Mouse (Mus musculus) midbrain, embryonic 13.5 days (tissue): Measurements from ENCODE around the gene Gm973. TPM values are rescaled to one million over a fixed set of nuclear protein-coding genes. Genes with fewer than 3 reads are reported as not detected.

ENCODE experiments used
- ATAC-seq: fragments of 200-750 bp; cut with Nextera tagmentation; 2 replicates; pipeline ENCODE4 v1.8.0; 2017; ENCODE audit warnings: mild to moderate bottlenecking, moderate TSS enrichment, moderate library complexity
- H3K27ac ChIP-seq: fragments of 300-500 bp; sonication (generic); 2 replicates; pipeline ENCODE4 v1.5.1; 2015; ENCODE audit warnings: inconsistent platforms, mild to moderate bottlenecking, moderate library complexity
- H3K27me3 ChIP-seq: fragments of 300-500 bp; sonication (generic); 2 replicates; pipeline ENCODE4 v1.6.1; 2015; ENCODE audit warnings: mild to moderate bottlenecking, inconsistent platforms
- H3K36me3 ChIP-seq: fragments of 300-500 bp; sonication (generic); 2 replicates; pipeline ENCODE4 v1.6.1; 2015; ENCODE audit warnings: mild to moderate bottlenecking, inconsistent platforms
- H3K4me1 ChIP-seq: fragments of 300-500 bp; sonication (generic); replicated peaks from 2 replicates; pipeline ENCODE4 v1.6.1; 2015; ENCODE audit warnings: inconsistent platforms
- H3K4me2 ChIP-seq: fragments of 300-500 bp; sonication (generic); replicated peaks from 2 replicates; pipeline ENCODE4 v1.6.1; 2015; ENCODE audit warnings: moderate library complexity, mild to moderate bottlenecking, inconsistent platforms
- H3K4me3 ChIP-seq: fragments of 300-500 bp; sonication (generic); replicated peaks from 2 replicates; pipeline ENCODE4 v1.5.1; 2015; ENCODE audit warnings: mild to moderate bottlenecking, inconsistent platforms
- H3K9ac ChIP-seq: fragments of 300-500 bp; sonication (generic); replicated peaks from 2 replicates; pipeline ENCODE4 v1.6.1; 2015; ENCODE audit warnings: mild to moderate bottlenecking, inconsistent platforms
- H3K9me3 ChIP-seq: fragments of 300-500 bp; sonication (generic); 2 replicates; pipeline ENCODE4 v1.6.1; 2016; ENCODE audit warnings: mild to moderate bottlenecking, inconsistent platforms
- WGBS: fragments of 180-500 bp; shearing (Covaris S2); methylation state at CpG from one replicate; pipeline ENCODE4 v1.1.7; 2015; 5-methylcytosine and 5-hydroxymethylcytosine counted together
- polyA plus RNA-seq: library from polyadenylated mRNA; unstranded; fragments of >200 nt; fragmentation: Nextera tagmentation; extraction: Ambion mirVana; gene quantifications from 2 replicates; pipeline ENCODE4 v1.2.1, GENCODE M21; 2015

Gene Gm973
- polyA plus RNA-seq, 1 experiment from 2014 or later = 7.2 TPM

DNA sequence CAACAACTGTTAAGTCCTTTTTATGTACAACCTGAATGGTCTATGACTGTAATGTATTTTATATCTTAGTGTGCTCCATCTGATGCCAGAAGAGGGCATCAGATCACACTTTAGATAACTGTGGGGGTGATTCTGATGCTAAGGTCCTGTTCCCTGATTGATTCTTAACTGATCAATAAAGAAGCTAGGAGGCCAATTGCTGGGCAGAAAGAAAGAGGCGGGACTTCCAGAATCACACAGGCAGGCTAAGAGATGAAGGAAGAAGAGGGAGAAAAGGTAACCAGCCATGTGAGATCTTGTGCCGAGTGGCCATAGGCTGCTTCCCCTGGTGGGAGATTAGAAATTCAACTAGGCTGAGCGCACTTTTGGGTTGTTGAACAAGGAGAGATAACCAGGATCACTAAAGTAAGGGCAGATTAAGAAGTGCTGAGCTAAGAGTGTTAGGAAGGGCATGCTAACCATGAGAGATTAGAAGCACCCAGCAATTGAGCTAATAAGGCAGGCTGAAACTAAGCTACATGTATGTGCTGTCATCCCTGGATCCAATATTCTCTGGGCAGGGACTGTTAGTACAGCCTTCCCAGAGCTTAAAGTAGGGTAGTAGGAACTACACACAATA is 135.2 kb downstream of the Gm973 start:
- H3K4me1 ChIP-seq = no peaks in the 10 kb centered on the region

DNA sequence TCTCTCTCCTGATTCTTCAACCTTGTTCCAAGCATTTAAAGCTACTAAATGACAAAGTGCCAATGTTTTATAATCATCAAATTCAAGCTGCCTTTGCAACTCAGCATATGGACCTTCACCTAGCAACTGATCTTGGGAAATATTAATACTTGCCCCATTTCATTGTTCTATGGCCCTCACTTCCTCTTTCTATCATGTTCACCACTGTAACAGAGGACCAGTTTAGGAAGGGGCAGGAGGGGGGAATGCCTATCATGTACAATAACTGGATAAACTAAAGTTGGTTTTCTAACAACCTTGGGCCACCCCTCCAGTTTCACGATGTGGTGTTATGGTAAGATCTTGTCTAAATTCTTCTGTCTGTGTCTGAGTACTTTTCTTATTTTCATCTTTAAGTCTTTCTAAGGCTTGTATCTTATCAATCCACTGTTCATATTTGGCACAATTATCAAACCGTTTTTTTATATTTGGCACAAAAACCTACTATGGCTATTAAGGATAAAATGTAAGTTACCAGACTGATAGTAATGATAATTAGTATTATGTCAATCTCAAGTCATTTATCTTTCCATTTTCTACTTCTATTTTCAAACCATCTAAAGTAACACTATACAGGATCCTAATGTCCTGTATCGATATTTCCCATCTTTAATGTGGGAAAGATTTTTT is 137.3 kb downstream of the Gm973 start:
- Histone ChIP-seq H3K27me3 (no peaks in the 10 kb centered on the region), H3K36me3 (peaks cover 29% of the 10 kb centered on the region), H3K9ac (no peak overlapping the region), H3K9me3 (no peaks in the 10 kb centered on the region), H3K4me3 (no peak overlapping the region), H3K4me1 (no peaks in the 10 kb centered on the region), H3K27ac (no peak overlapping the region), H3K4me2 (no peak overlapping the region)
- no peak for ATAC-seq
- 100% methylated on average over 3 of the region's 3 CpGs for WGBS

More for the DNA sequence above, 135.2 kb downstream of the Gm973 start:
- 90% methylated on average over 3 of the region's 3 CpGs for WGBS
- no peak overlapping the region for H3K4me2 ChIP-seq
- H3K27me3 ChIP-seq = no peaks in the 10 kb centered on the region
- H3K36me3 ChIP-seq = peaks cover 42% of the 10 kb centered on the region
- H3K9ac ChIP-seq = no peak overlapping the region
- ATAC-seq = no peak
- H3K4me3 ChIP-seq = no peak overlapping the region
- H3K9me3 ChIP-seq = no peaks in the 10 kb centered on the region
- no peak overlapping the region for H3K27ac ChIP-seq

DNA sequence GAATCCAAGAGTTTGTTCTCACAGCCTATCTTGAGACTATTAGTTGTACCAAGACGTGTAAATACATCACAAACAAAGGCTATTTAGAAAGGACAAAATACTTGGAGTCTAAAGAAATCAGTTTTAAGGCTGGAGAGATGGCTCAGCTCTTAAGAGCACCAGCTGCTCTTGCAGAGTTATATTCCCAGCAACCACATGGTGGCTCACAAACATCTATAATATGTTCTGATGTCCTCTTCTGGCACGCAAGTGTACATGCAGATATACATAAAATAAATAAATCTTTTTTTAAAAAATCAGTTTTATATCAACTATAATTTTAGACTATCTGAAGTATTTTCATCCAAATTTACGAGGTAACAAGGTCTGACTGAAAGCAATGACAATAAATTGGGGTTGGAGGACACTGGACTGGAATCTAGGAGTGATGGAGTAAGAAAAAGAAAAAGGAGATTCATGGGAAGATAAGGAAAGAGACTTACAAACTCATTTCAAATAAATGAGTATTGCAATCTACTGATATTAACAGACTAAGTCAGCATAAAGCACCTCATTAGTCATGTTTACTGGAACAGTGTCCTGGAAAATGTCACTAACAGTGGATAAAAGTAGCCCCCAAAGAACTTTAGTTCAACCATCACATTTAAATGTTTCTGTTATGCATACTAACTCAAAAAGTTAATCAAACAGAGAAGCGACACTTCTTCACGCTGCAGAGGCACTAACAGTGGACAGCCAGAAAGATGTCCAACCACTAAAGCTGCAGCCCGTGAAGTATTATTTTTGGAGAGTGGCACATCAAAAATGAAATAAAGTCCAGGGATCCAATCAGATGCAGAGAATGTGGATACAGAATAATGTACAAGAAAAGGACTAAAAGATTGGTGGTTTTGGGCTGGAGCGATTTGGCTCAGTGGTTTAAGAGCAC is 140.4 kb downstream of the Gm973 start:
- Histone ChIP-seq H3K4me3 (no peak overlapping the region), H3K27me3 (no peaks in the 10 kb centered on the region), H3K9ac (no peak overlapping the region), H3K27ac (no peak overlapping the region), H3K4me1 (no peaks in the 10 kb centered on the region), H3K9me3 (no peaks in the 10 kb centered on the region), H3K4me2 (no peak overlapping the region), H3K36me3 (peaks cover 16% of the 10 kb centered on the region)
- WGBS = 93% methylated on average over 7 of the region's 7 CpGs
- no peak for ATAC-seq

DNA sequence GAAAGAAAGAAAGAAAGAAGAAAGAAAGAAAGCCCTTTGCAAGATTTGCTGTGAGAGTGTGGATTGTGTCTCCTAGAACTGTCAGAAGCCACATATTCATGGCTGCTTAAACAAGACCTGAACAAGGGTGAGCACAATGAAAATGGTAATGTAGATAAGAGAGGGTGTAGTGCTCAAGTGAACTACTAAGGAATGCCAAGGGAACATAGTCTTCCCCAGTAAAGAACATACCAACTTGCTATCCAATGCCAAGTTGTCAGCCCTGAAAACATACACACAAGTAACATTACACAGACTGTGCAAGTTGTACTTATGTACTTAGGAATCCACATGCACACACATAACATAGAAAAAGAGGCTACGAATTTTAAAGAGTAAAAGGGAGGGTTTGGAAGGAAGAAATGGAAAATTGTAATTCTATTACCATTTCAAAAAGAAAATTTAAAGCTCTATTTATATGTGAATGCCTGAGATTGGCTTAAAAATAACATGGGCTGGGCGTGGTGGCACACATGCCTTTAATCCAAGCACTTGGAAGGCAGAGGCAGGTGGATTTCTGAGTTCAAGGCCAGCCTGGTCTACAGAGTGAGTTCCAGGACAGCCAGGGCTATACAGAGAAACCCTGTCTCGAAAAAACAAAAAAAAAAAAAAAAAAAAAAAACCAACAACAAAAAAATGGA is 147.5 kb downstream of the Gm973 start:
- Histone ChIP-seq H3K9ac (no peak overlapping the region), H3K27ac (no peak overlapping the region), H3K9me3 (no peaks in the 10 kb centered on the region), H3K4me3 (no peak overlapping the region), H3K36me3 (no peaks in the 10 kb centered on the region), H3K27me3 (no peaks in the 10 kb centered on the region), H3K4me2 (no peak overlapping the region), H3K4me1 (peaks cover 8% of the 10 kb centered on the region)
- ATAC-seq = no peak
- 88% methylated on average over 3 of the region's 3 CpGs for WGBS

DNA sequence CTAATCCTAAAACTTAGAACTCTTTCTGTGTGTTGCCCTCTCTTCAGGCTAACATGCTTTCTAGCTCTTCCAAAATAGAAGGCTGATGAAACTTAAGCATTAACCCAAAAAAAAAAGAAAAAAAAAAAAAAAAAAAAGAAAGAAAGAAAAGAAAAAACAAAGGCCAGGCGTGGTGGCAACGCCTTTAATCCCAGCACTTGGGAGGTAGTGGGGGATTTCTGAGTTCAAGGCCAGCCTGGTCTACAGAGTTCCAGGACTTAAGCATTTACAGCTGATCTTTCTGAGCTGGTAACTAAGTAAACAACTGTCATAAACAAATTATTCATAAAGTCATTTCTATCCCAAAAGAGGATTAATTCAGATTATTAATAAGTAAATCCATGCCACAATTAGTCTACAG is 152.8 kb downstream of the Gm973 start:
- 79% methylated on average over 2 of the region's 2 CpGs for WGBS
- Histone ChIP-seq H3K4me3 (0 out of 2 replicates have a peak overlapping the region, but pooled peaks have one; percentile 3), H3K27me3 (no peaks in the 10 kb centered on the region), H3K27ac (no peak overlapping the region), H3K36me3 (no peaks in the 10 kb centered on the region; the same call in 1 of the 2 replicates), H3K4me1 (peaks cover 26% of the 10 kb centered on the region), H3K9ac (no peak overlapping the region), H3K9me3 (no peaks in the 10 kb centered on the region), H3K4me2 (peak overlapping the region; percentile 91)
- no peak for ATAC-seq

DNA sequence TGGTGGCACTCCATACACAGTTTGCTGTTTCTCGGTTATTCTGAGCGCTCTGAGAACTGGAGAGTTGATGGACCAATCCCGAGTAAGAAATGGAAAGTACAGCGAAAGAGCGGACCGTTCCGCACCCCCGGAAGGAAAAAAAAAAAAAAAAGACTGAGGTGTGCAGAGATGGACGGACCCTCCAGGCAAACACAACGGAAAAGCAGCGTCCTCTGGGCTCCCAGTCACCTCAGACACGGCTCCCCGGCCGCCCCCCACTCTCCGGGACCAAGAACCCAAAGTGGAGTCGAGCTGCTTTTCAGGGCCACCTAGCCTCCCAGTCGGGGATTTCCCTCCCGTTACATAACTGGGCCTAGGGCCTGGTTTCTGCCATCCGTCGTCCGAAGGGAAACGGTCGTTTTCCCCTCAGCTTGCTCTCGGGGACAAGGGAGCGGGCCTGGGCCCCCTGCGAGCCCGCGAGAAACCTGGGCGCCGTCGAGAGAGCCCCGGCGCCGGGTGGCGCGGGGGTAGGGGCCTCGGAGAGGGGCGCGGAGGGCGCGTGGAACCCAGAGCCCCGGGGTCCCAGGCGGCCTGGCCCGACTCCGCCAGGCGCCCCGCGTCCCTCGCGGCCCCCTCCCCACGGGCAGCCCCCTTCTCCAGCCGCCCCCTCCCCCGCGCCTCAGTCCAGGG is 154.0 kb downstream of the Gm973 start:
- H3K4me2 ChIP-seq = peak overlapping the region; percentile 91
- ATAC-seq = no peak

DNA sequence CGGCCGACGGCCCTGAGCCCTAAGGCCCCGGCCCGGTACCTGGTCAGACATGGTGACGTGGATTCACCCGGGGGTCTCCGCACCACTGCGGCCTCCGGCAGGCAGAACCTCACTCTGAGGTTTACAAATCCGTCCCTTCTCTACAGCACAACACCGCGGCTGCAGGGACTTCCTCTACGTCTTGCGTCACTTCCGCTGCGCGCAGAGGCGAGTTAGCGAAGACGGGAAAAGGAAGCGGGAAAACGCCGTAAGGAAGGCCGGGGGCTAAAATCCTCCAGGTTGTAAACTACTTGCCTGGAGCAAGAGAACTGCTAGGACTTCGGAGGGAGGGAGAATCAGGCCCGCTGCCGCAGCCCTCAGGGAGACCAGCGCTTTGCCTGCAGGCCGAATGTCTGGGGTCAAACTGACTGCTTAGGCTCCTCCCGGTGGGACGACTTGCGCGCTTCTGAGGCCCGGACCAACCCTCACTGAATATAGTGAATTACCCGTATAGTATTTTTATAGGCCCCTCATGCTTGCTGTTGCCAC is 154.6 kb downstream of the Gm973 start, which contains the start of gene Sumo1:
Gene Sumo1, minus strand, starts transcription at position 194 of the 528 bp plus-strand sequence.
- Histone ChIP-seq H3K9me3 (no peaks in the 10 kb centered on the region), H3K4me3 (peak within 1 kb of the TSS; percentile 100), H3K9ac (peak within 1 kb of the TSS; percentile 99), H3K27me3 (no peaks in the 10 kb centered on the region), H3K4me1 (peaks cover 22% of the 10 kb centered on the region), H3K27ac (peak within 1 kb of the TSS; percentile 94), H3K4me2 (peak within 1 kb of the TSS; percentile 91), H3K36me3 (no peaks in the 10 kb centered on the region; the same call in 1 of the 2 replicates)
- under 1% methylated on average over 36 of the region's 36 CpGs for WGBS
- ATAC-seq = peak; percentile 98

More for the DNA sequence above, 154.0 kb downstream of the Gm973 start:
- H3K27ac ChIP-seq = peak overlapping the region; percentile 94
- WGBS = under 1% methylated on average over 54 of the region's 54 CpGs
- H3K4me3 ChIP-seq = peak overlapping the region; percentile 100
- peak overlapping the region; percentile 99 for H3K9ac ChIP-seq
- peaks cover 25% of the 10 kb centered on the region for H3K4me1 ChIP-seq
- no peaks in the 10 kb centered on the region for H3K9me3 ChIP-seq
- no peaks in the 10 kb centered on the region for H3K27me3 ChIP-seq
- no peaks in the 10 kb centered on the region; the same call in 1 of the 2 replicates for H3K36me3 ChIP-seq

DNA sequence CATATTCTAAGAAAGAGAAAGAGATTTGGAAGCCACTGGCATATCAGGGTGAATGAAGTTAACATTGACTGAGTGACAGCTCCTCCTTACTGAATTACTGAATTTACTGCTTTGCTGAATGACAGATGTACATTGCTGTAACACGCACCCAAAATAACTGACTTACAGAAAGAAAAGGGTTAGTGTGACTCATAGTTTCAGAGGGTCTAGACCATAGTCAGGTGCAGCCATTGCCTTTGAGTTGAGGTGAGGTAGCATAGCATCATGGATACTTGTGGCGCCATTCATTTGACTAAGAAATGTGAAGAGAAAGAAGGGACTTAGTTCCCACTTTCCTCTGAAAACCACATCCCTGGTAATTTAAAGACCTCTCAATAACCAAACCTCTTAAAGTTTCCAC is 157.6 kb downstream of the Gm973 start:
- WGBS = 96% methylated on average over 2 of the region's 2 CpGs
- no peaks in the 10 kb centered on the region for H3K27me3 ChIP-seq
- H3K27ac ChIP-seq = no peak overlapping the region
- H3K4me2 ChIP-seq = no peak overlapping the region
- no peaks in the 10 kb centered on the region for H3K9me3 ChIP-seq
- H3K9ac ChIP-seq = no peak overlapping the region
- no peak overlapping the region for H3K4me3 ChIP-seq
- H3K36me3 ChIP-seq = no peaks in the 10 kb centered on the region; the same call in 1 of the 2 replicates
- peaks cover 17% of the 10 kb centered on the region for H3K4me1 ChIP-seq
- no peak for ATAC-seq

DNA sequence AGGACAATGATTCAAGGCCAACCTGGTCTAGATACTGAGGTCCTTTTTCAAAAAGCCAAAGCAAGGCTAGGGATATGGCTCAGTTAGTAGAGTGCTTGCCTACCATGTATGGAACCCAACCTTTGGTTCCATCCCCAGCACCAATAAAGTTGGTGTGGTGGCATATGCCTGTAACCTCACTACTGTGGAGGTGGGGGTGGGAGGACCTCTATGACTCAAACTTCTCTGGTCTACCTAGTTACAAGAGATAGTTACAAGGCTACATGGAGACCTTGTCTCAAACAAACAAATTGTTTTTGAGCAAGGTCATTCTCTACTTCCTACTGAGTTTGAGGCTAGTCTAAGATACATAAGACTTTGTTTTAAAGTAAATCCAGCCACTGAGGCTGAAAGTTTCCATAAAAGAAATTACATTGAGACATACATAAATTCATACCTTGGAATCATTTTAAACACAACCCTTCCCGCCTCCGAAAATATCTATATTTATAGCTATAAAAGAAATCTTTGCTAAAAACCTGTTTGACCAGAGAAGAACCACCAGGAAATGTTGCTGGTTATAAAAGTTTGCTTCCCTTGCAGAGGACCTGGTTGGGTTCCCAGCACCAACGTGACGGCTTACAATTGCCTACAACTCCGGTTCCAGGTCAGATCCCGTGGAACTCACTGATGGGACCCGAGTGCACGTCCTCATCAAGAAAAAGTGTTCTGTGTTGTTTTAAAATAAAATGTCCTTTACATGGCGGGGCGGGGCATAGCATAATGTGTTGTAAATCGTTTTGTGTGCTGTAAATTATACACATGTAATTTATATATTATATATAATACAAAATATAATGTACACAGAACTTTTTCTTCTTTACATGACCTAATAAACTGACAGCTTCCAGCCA is 168.1 kb downstream of the Gm973 start:
- Histone ChIP-seq H3K27me3 (peaks cover 17% of the 10 kb centered on the region), H3K4me3 (peak overlapping the region; percentile 92), H3K27ac (no peak overlapping the region), H3K9me3 (no peaks in the 10 kb centered on the region), H3K4me1 (peaks cover 23% of the 10 kb centered on the region), H3K36me3 (no peaks in the 10 kb centered on the region), H3K4me2 (peak overlapping the region; percentile 75), H3K9ac (peak overlapping the region; percentile 63)
- ATAC-seq = no peak; the same call in 1 of the 2 replicates
- 10% methylated on average over 11 of the region's 11 CpGs for WGBS
